Mouse (Mus musculus) adrenal gland, postnatal 14 days (tissue): ENCODE measurements around the gene Gm1043. TPM values are rescaled to one million over a fixed set of nuclear protein-coding genes. Genes with fewer than 3 reads are reported as not detected.

Source experiments
- DNase-seq: peaks from one replicate; pipeline ENCODE4 v3.0.0; 2021; ENCODE audit warnings: mixed read lengths
- total RNA-seq: library from RNA; stranded (reverse); gene quantifications from 2 replicates; pipeline ENCODE4 v1.2.3, GENCODE M21; 2021

Gm1043 gene
- total RNA-seq, 1 experiment from 2014 or later = 0.19 TPM

DNA sequence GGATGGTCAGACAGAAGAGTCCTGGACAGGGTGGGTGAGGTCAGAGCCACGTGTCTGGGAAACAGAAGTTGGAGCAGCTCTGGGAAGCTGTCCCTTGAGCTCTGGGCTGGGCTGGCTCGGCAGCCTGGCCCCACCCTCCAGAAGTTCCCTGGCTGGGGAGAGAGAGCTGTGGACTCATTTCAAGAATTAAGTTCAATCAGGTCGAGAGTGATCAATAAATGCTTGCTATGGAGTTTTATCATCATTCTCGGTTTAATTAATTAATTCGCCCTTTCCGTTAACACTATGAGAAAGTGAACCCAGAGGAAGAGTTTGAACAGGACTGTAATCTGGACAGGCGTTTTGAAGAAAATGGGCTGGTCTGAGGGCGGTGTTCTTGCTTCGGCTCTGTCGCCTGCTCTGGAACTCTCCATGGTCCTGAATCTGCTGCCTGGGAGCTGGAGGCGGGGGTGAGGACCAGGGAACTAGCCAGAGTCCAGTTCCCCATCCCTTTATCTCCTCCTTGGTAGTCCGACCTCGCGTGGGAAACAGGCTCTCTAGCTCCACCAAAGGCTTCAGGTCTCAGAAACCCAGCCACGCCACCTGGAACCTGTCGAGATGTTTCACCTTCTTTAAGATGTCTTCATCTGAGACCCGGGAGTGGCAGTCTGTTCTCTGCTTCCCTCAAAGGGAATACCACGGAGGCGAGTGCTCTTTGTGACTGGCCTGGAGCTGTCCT lies 158.2 kb downstream of the Gm1043 start:
- DNase-seq = peak; percentile 88

DNA sequence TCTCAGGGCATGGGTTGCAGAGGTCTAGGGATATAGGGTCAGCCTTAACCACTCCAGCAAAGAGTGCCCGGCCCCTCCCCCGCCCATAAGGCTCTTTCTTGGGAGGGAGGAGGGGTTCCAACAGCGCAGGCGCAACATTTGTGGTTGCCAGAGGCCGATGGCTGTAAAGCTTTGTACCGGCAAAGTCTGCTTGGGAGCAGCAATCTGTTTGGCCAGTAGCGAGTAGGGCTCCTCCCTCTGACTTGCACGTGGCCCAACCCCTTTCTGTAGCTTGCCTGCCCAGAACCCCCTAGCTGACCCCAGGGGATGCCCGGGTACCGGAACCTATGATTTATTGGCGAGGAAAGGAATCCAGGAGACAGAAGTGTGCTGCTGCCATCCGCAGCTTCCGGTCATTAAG lies 159.0 kb downstream of the Gm1043 start:
- peak; percentile 18 for DNase-seq

DNA sequence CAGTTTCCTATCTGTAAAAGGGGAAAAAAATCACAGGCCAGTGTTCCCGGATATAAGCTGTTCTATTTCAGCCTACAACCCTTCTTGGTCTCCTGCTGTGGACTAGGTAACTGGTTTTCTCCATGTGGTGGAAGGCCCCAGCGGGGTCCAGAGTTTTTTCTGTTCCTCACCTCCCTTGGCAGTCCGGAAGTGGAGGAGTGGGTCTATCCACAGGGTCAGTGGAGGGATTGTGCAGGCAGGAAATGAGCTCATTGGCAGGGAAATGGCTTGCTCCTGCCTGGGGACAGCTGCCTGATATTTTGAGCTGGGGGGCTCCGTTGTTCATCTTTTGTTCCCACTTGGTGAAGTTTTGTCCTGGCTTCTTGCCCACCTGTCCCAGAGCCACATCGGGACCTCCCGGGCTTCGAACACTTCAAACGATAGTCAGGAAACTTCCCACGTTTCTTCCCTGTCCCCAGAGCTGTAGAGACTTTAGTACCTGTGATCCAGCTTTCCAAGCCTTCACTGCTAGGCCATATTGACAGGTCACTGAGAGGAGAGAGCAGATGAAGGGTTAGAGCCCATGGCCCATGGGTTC lies 159.6 kb downstream of the Gm1043 start:
- DNase-seq = no peak

DNA sequence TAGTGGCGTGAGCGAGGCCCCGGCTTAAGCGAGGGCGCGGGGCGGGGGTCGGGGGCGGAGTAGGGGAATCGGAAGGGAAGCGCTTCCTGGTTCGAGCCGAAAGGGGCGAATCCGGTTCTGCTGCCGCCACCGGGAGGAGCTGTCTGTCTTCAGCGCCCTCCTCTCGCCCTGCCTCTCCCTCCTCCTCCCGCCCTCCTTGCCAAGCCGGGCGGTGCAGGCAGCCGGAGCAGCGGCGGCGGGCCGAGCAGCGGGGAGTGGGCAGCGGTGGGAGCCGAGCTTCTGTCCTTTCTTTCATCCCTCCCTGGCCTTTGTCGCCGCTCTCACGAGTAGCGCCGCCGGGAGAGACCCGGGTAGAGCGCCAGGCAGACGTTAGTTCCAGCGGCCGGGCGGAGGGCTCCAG lies 160.5 kb downstream of the Gm1043 start:
- DNase-seq = peak; percentile 61

DNA sequence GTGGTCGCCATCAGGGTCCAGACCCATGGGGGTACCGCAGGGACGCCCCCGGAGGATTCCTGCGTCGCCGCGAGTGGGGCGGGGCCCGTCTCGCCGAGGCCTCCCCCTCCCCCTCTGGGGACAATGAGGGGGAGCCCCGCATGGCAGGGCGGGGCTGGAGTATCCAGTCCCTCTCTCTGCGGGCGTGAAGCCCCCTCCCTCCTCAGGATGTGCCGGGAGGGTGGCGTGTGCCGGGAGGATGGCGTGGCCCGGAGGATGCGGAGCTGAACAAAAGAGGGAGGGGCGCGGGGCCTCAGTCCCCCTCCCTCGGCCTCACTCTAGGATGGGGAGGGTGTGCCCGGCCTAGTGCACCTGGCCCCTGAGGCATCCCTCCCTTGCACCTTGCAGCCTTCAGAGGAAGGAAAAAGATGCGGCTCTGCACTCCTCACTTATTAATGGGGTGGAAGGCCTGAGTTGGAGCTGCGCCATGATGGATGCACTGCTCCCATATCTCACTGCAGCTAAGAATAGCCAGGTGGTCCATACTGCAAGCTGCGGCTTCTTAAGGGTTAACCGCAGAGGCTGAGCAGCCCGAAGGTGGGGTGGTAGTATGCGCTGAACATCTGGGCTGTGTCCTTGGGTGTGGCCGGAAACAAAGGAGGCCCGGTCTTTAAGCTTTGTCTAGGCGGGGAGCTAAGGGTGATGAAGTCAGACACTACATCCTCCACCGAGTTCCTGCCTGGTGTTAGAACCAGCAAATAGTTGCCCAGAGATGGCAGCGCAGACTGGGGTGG lies 161.2 kb downstream of the Gm1043 start:
- DNase-seq = no peak

DNA sequence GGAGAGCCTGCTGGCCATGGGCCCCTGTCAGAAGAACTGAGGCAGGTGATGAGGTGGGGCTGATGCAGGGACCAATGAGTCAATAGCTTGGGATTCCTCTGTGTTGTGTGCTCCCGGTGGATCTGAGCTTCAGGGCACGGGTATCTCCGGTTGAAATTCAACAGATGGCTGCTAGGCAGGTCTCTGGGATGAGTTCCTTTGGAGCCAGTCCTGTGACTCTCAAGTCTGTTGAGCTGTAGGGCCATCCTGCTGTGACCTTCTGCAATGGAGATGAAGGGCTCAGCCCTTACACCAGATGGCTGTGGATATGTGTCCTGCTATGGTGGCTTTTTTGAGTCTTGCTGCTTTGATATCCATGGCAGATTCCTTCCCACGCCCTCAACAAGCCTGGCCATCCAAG lies 162.3 kb downstream of the Gm1043 start:
- no peak for DNase-seq

DNA sequence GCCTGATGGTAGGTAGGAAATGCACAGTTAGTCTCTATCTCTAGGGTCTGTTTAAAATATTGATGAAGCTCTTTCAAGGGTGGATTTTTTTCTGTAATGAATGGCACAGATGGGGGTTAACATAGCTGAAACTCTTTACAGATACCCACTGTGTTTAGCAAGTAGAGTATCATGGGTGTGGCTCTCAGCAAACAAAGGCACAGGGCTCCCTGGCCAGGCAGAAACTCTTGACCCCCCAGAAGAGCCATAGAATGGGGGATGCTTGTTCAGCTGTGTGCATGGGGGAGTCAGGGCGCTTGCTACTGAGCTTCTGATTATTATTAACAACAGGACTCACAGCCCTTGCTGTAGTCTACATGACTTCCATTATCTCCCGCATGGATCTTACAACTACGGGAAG lies 163.7 kb downstream of the Gm1043 start:
- no peak for DNase-seq

DNA sequence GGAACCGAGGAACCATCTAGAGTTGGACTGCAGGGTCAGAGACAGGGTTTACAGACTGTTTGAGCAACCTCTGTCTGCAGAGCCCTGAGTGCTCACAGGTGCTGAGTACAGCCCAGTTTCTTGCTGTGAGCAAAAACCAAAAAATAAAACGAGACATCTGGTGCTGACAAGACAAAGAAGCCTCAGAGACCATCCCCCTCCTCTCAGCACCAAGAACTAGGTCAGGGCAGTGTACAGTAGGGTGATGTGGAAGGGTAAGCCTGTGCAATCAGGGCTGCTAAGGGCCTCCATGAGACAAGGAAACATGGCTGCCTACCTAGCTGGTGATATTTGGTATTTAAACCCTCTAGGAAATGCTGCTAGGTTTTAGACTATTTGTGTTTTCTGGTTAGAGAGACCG lies 166.4 kb downstream of the Gm1043 start:
- no peak for DNase-seq

DNA sequence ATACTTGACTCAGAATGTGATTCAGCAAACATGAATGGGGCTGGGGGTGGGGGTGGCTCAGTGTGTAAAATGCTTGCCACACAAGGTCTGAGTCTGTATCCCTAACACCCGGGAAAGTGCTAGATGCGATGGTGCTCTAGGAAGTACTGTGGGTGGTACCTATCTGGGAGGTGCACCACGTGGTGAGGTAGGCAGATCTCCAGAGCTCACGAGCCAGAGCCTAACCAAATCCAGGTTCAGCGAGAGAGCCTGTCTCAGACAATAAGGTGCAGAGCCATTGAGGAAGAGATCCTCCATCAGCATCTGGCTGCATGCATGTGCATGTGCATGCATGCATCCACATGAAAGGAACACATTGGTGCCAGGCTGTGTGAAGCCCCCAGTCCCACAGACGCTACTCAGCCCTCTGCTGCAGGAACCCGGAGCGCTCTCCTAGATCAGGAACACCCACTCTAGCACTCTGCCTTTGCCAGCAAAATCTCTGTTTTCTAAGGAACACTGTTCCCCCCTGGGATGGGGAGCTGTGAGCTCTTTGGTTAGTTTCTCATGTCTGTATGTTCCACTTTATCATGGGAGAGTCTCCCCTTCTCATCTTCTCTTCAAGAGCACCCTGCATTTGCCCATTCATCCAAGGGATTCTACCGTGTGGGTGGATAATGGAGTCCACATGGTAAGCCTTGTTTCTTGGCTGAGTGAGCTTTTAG lies 167.1 kb downstream of the Gm1043 start:
- DNase-seq = no peak

DNA sequence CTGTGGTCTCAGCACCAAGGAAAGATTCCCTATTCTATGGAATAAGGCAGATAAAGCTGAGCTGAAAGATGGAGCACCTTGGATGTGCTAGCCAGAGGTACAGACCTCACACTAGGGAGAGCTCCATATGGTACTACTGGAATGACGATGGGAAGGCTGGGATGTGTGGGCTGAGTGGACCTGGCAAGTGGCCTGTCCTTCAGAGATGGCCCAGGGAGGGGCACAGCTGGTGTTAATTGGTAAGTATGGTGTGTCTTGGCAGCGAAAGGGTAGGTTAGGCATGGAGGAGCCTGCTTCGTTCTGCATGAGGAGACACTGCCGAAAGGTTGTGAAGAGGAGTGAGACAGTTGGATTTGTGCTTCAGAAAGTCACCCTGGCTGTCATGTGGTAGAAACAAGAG lies 169.4 kb downstream of the Gm1043 start:
- DNase-seq = no peak

DNA sequence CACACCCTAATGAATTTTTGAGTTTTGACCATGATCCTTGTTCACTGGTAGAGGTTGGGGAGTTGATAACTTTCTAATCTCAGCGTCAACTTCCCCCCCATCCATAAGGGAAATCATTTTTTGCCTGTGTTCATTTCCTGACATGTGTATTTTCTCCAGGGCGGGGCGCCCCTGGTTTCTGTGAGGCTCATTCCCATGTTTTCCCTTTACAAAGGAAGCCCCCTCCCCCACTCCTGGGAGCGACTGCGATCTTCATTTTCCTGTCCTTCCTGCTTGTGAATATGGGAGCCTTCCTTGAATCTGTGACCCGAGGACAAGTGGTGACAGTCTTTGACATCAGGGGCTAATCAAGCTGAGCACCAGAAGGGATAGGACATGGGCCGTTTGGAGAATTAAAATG lies 171.7 kb downstream of the Gm1043 start:
- no peak for DNase-seq

DNA sequence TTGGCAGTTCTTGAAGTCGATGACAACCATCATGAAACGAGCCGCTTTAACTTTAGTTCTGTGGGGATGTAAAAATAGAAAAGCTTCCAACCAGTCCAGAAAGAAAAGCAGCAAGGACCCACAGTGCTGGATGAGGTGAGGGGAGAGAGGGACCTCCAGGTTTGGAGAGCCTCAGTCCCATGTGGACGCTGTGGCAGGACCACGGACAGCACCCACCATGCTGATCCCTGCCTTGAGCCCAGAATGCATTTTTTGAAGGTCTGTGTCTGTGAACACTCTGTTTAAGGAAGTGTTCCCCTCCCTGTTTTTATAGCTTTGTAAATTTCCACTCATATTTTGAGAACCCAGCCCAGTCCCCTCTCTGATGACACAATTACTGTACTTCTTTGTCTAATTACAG lies 172.1 kb downstream of the Gm1043 start:
- peak; percentile 70 for DNase-seq

DNA sequence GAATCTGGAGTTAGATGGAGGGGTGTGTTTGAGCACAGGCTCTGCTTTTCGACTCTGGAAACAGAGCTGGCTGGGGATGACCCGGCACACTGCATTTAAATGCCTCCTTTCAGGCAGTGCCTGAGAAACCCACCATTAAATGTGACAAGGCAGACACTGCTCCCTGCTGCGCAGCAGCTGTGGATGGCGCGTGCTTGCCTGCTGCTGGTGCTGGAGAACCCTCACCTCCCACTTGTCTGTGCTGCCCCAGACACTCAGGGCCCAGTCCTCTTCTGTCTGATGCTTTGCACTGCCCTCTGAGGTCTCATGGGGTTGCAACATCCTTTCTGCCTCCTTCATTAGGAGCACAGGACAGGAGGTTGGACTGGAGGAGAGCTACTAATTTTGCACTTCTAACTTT lies 176.6 kb downstream of the Gm1043 start:
- no peak for DNase-seq

DNA sequence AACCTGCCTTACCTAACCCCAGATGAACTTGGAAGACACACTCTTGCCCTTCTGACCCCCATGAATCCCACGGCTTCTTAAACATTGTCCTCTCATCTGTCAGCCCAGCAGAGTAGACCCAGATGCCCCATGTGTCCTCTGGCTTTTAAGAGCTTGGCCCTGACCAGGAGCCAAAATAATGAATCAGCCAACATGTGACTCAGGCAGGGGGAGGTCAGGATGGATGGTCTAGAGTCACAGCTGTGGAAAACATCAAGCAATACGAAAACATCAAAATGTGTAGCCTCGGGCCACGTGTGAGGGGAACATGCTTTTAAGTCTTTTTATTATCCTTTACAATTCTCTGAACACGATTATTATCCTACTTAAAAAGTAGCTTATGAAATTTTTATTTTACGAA lies 178.6 kb downstream of the Gm1043 start:
- DNase-seq = peak; percentile 76

Other genes with a start within 250 kb of the Gm1043 start
- gene Ppp2r2c, start 216.9 kb upstream of the Gm1043 start, total RNA-seq = 6.5 and 8.9 TPM in 2 replicates
- gene Wfs1, start 96.2 kb upstream of the Gm1043 start, total RNA-seq = 23.7 and 24.3 TPM in 2 replicates
- 7.0 and 12.1 TPM in 2 replicates for gene Crmp1, start 156.6 kb downstream of the Gm1043 start, total RNA-seq